Mouse (Mus musculus): ENCODE results near the gene Ubxn1. TPM values are rescaled to one million over a fixed set of nuclear protein-coding genes. Genes with fewer than 3 reads are reported as not detected.

Gene Ubxn1
- polyA plus RNA-seq, 2 experiments = 127 to 154 TPM

DNA sequence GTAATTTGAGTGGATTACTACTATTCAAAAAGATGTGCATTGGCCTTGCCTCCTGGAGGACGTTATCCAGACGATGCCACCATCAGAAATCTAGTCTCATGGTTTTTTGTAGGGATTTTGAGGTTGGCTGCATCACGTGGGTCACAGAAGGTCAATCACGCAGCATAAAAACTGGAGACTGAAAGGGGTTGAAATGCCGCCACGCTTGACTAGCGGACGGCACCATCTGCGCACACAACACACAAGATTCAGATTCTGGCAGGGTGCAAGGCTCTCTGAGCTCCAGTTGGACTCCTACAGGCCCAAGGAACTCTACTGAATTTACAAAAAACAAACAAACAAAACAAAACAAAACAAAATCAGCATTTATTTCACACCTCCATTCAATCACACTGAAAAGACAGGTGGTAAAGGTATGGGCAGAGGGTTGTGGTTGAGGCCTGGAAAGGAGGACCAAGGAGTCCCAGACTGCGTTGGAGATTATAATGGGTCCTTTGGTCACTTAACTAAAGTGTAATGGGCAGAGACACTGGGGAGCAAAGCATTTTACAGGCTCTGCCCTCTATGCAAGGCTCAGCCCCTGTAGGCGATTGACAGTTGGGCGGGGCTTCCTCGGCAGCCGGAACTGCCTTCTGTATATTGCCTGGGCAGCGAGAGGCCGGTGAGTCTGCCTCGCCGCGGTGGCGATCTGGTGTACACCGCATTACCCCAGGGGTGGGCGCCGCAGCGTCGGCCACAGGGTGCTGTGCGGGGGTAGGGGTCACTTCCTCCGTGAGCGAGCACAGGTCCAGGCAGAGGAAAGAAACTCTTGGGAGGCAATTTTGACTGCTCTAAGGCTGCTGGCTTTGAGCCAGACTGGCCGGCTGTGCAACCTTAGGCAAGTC, 31.1 kb upstream of the Ubxn1 start:
- peaks cover 19% of the 10 kb centered on the region for H3K36me3 ChIP-seq (ENCODE audit: control insufficient read depth, insufficient read depth, low read length)
- no peak for DNase-seq (ENCODE audit: low spot score)
- H3K27ac ChIP-seq (replicated peaks; ENCODE audit: low read depth, low read length) = no peak overlapping the region
- H3K4me3 ChIP-seq (replicated peaks; ENCODE audit: low read length) = peak overlapping the region; percentile 39
- no peak for ATAC-seq (ENCODE audit: low FRiP score, low read depth)
- no peaks in the 10 kb centered on the region for H3K27me3 ChIP-seq (ENCODE audit: control insufficient read depth, insufficient read depth, low read length)
- H3K4me2 ChIP-seq (replicated peaks; ENCODE audit: low read depth, low read length, severe bottlenecking) = peak overlapping the region; percentile 56
- H3K9me3 ChIP-seq (ENCODE audit: control insufficient read depth, low read length) = no peaks in the 10 kb centered on the region
- 23% methylated on average over 29 of the region's 29 CpGs for WGBS
- H3K9ac ChIP-seq (ENCODE audit: low read depth, low read length, severe bottlenecking) = peak overlapping the region; percentile 59
- no peak for TF ChIP-seq POLR2A (IDR thresholded peaks at IDR 0.05; ENCODE audit: borderline replicate concordance, extremely low read depth, insufficient read depth, insufficient read length)
- H3K4me1 ChIP-seq (ENCODE audit: control insufficient read depth, insufficient read depth, low read length) = peaks cover 25% of the 10 kb centered on the region

- H3K4me2 ChIP-seq (replicated peaks; ENCODE audit: low read depth, low read length, severe bottlenecking) = peak overlapping the region; percentile 56; the same call in 1 of the 2 replicates
- peaks cover 25% of the 10 kb centered on the region for H3K4me1 ChIP-seq (ENCODE audit: control insufficient read depth, insufficient read depth, low read length)
- no peak overlapping the region for H3K27ac ChIP-seq (replicated peaks; ENCODE audit: low read depth, low read length)
- no peak overlapping the region for H3K4me3 ChIP-seq (replicated peaks; ENCODE audit: low read length)
- no peak overlapping the region for H3K9ac ChIP-seq (ENCODE audit: low read depth, low read length, severe bottlenecking)
- DNase-seq (ENCODE audit: low spot score) (no peak), ATAC-seq (ENCODE audit: low FRiP score, low read depth) (no peak)
- TF ChIP-seq POLR2A (IDR thresholded peaks at IDR 0.05; ENCODE audit: borderline replicate concordance, extremely low read depth, insufficient read depth, insufficient read length) = no peak
- WGBS = 89% methylated on average over 7 of the region's 7 CpGs
- no peaks in the 10 kb centered on the region for H3K27me3 ChIP-seq (ENCODE audit: control insufficient read depth, insufficient read depth, low read length)
- no peaks in the 10 kb centered on the region for H3K9me3 ChIP-seq (ENCODE audit: control insufficient read depth, low read length)
- H3K36me3 ChIP-seq (ENCODE audit: control insufficient read depth, insufficient read depth, low read length) = peaks cover 14% of the 10 kb centered on the region
These were observed 30.3 kb upstream of the Ubxn1 start for GRCm38 (mm10) chr19:8841012-8841411.

- no peak overlapping the region for H3K4me2 ChIP-seq (replicated peaks; ENCODE audit: low read depth, low read length, severe bottlenecking)
- TF ChIP-seq POLR2A (IDR thresholded peaks at IDR 0.05; ENCODE audit: borderline replicate concordance, extremely low read depth, insufficient read depth, insufficient read length) = no peak
- WGBS = 84% methylated on average over 6 of the region's 6 CpGs
These were observed 28.3 kb upstream of the Ubxn1 start for GRCm38 (mm10) chr19:8842961-8843360.

GRCm38 (mm10) chr19:8844371-8845129, 26.7 kb upstream of the Ubxn1 start:
- no peak for ATAC-seq (ENCODE audit: low FRiP score, low read depth)
- Histone ChIP-seq H3K4me2 (replicated peaks; ENCODE audit: low read depth, low read length, severe bottlenecking) (no peak overlapping the region), H3K27me3 (ENCODE audit: control insufficient read depth, insufficient read depth, low read length) (no peaks in the 10 kb centered on the region), H3K9me3 (ENCODE audit: control insufficient read depth, low read length) (no peaks in the 10 kb centered on the region), H3K36me3 (ENCODE audit: control insufficient read depth, insufficient read depth, low read length) (peaks cover 34% of the 10 kb centered on the region), H3K27ac (replicated peaks; ENCODE audit: low read depth, low read length) (no peak overlapping the region), H3K4me3 (replicated peaks; ENCODE audit: low read length) (no peak overlapping the region), H3K4me1 (ENCODE audit: control insufficient read depth, insufficient read depth, low read length) (peaks cover 9% of the 10 kb centered on the region), H3K9ac (ENCODE audit: low read depth, low read length, severe bottlenecking) (no peak overlapping the region)
- peak; percentile 85 for DNase-seq (ENCODE audit: low spot score)
- 56% methylated on average over 5 of the region's 5 CpGs for WGBS
- no peak for TF ChIP-seq POLR2A (IDR thresholded peaks at IDR 0.05; ENCODE audit: borderline replicate concordance, extremely low read depth, insufficient read depth, insufficient read length)

More at GRCm38 (mm10) chr19:8842961-8843360, 28.3 kb upstream of the Ubxn1 start:
- H3K36me3 ChIP-seq (ENCODE audit: control insufficient read depth, insufficient read depth, low read length) = peaks cover 34% of the 10 kb centered on the region
- H3K4me3 ChIP-seq (replicated peaks; ENCODE audit: low read length) = no peak overlapping the region
- ATAC-seq (ENCODE audit: low FRiP score, low read depth) = no peak
- peaks cover 25% of the 10 kb centered on the region for H3K4me1 ChIP-seq (ENCODE audit: control insufficient read depth, insufficient read depth, low read length)
- H3K27ac ChIP-seq (replicated peaks; ENCODE audit: low read depth, low read length) = no peak overlapping the region
- no peak for DNase-seq (ENCODE audit: low spot score)
- no peaks in the 10 kb centered on the region for H3K9me3 ChIP-seq (ENCODE audit: control insufficient read depth, low read length)
- H3K27me3 ChIP-seq (ENCODE audit: control insufficient read depth, insufficient read depth, low read length) = no peaks in the 10 kb centered on the region
- no peak overlapping the region for H3K9ac ChIP-seq (ENCODE audit: low read depth, low read length, severe bottlenecking)

GRCm38 (mm10) chr19:8848356-8848755, 22.9 kb upstream of the Ubxn1 start:
- Histone ChIP-seq H3K36me3 (ENCODE audit: control insufficient read depth, insufficient read depth, low read length) (peaks cover 25% of the 10 kb centered on the region), H3K4me2 (replicated peaks; ENCODE audit: low read depth, low read length, severe bottlenecking) (no peak overlapping the region), H3K9me3 (ENCODE audit: control insufficient read depth, low read length) (no peaks in the 10 kb centered on the region), H3K4me3 (replicated peaks; ENCODE audit: low read length) (no peak overlapping the region), H3K27ac (replicated peaks; ENCODE audit: low read depth, low read length) (no peak overlapping the region), H3K9ac (ENCODE audit: low read depth, low read length, severe bottlenecking) (no peak overlapping the region), H3K4me1 (ENCODE audit: control insufficient read depth, insufficient read depth, low read length) (peaks cover 8% of the 10 kb centered on the region), H3K27me3 (ENCODE audit: control insufficient read depth, insufficient read depth, low read length) (no peaks in the 10 kb centered on the region)
- 64% methylated on average over 5 of the region's 5 CpGs for WGBS
- no peak for DNase-seq (ENCODE audit: low spot score)
- no peak for TF ChIP-seq POLR2A (IDR thresholded peaks at IDR 0.05; ENCODE audit: borderline replicate concordance, extremely low read depth, insufficient read depth, insufficient read length)
- ATAC-seq (ENCODE audit: low FRiP score, low read depth) = no peak
